Mouse (Mus musculus) liver, embryonic 14.5 days (tissue): ENCODE measurements around the gene Mxra7.

Source experiments
- CTCF ChIP-seq: IDR thresholded peaks from 2 replicates; pipeline ENCODE4 v1.5.1; 2016; ENCODE audit warnings: antibody characterized with exemption, low read depth, control low read depth
- EP300 ChIP-seq: IDR thresholded peaks from 2 replicates; pipeline ENCODE4 v1.6.1; 2016; ENCODE audit warnings: antibody characterized with exemption, low read depth

- peak; percentile 65 for TF ChIP-seq CTCF
- TF ChIP-seq EP300: peak; percentile 85
Observed at GRCm38 (mm10) chr11:116782737-116783145, 45.1 kb downstream of the Mxra7 start.
